Mouse (Mus musculus): ENCODE results near the gene Nudt7. TPM values are rescaled to one million over a fixed set of nuclear protein-coding genes. Genes with fewer than 3 reads are reported as not detected.

The Nudt7 gene
- total and polyA plus RNA-seq, 2 experiments from 2014 or later = 3.3 to 7.4 TPM

- H3K9ac ChIP-seq (replicated peaks; ENCODE audit: low read length) = no peak overlapping the region
- ATAC-seq (no peak), DNase-seq (ENCODE audit: low spot score) (no peak)
- H3K27ac ChIP-seq = no peak overlapping the region
- H3K4me3 ChIP-seq (ENCODE audit: low read length) = no peak overlapping the region
- TF ChIP-seq CTCF (IDR thresholded peaks at IDR 0.05; ENCODE audit: low read depth) = no peak
- no peaks in the 10 kb centered on the region for H3K4me1 ChIP-seq (ENCODE audit: insufficient read depth, low read length)
- H3K36me3 ChIP-seq (ENCODE audit: insufficient read depth, low read length) = no peaks in the 10 kb centered on the region
- H3K9me3 ChIP-seq (ENCODE audit: low read length) = no peaks in the 10 kb centered on the region
- H3K4me2 ChIP-seq (ENCODE audit: low read depth, low read length) = no peak overlapping the region
- WGBS = 71% methylated on average over 2 of the region's 2 CpGs
- no peaks in the 10 kb centered on the region for H3K27me3 ChIP-seq (ENCODE audit: insufficient read depth, low read length)
Measured at GRCm38 (mm10) chr8:114140437-114140836, 7.1 kb downstream of the Nudt7 start.

- H3K9me3 ChIP-seq (ENCODE audit: low read length) = no peaks in the 10 kb centered on the region
- no peak overlapping the region for H3K27ac ChIP-seq
- H3K4me2 ChIP-seq (ENCODE audit: low read depth, low read length) = no peak overlapping the region
- H3K27me3 ChIP-seq (ENCODE audit: insufficient read depth, low read length) = no peaks in the 10 kb centered on the region
- no peaks in the 10 kb centered on the region for H3K36me3 ChIP-seq (ENCODE audit: insufficient read depth, low read length)
- TF ChIP-seq CTCF (IDR thresholded peaks at IDR 0.05; ENCODE audit: low read depth) = no peak
- H3K4me3 ChIP-seq (ENCODE audit: low read length) = no peak overlapping the region
- no peak for ATAC-seq
- no peak for DNase-seq (ENCODE audit: low spot score)
- H3K9ac ChIP-seq (replicated peaks; ENCODE audit: low read length) = no peak overlapping the region
- no peaks in the 10 kb centered on the region for H3K4me1 ChIP-seq (ENCODE audit: insufficient read depth, low read length)
Measured at GRCm38 (mm10) chr8:114142199-114142598, 8.8 kb downstream of the Nudt7 start.

- no peak overlapping the region for H3K4me2 ChIP-seq (ENCODE audit: low read depth, low read length)
- H3K9me3 ChIP-seq (ENCODE audit: low read length) = 0 out of 2 replicates have a peak, but pooled peaks cover 4% of the 10 kb centered on the region
- H3K36me3 ChIP-seq (ENCODE audit: insufficient read depth, low read length) = no peaks in the 10 kb centered on the region
- H3K4me3 ChIP-seq (ENCODE audit: low read length) = no peak overlapping the region
- DNase-seq (ENCODE audit: low spot score) (no peak), ATAC-seq (no peak)
- no peak for TF ChIP-seq CTCF (IDR thresholded peaks at IDR 0.05; ENCODE audit: low read depth)
- H3K27me3 ChIP-seq (ENCODE audit: insufficient read depth, low read length) = no peaks in the 10 kb centered on the region
- no peaks in the 10 kb centered on the region for H3K4me1 ChIP-seq (ENCODE audit: insufficient read depth, low read length)
- WGBS = 81% methylated on average over 4 of the region's 4 CpGs
- no peak overlapping the region for H3K9ac ChIP-seq (replicated peaks; ENCODE audit: low read length)
- no peak overlapping the region for H3K27ac ChIP-seq
Measured at GRCm38 (mm10) chr8:114143645-114144290, 10.4 kb downstream of the Nudt7 start.

- Histone ChIP-seq H3K4me3 (ENCODE audit: low read length) (no peak overlapping the region), H3K4me2 (ENCODE audit: low read depth, low read length) (no peak overlapping the region), H3K4me1 (ENCODE audit: insufficient read depth, low read length) (no peaks in the 10 kb centered on the region), H3K9me3 (ENCODE audit: low read length) (no peaks in the 10 kb centered on the region), H3K36me3 (ENCODE audit: insufficient read depth, low read length) (no peaks in the 10 kb centered on the region), H3K9ac (replicated peaks; ENCODE audit: low read length) (no peak overlapping the region), H3K27ac (no peak overlapping the region), H3K27me3 (ENCODE audit: insufficient read depth, low read length) (no peaks in the 10 kb centered on the region)
- TF ChIP-seq CTCF (IDR thresholded peaks at IDR 0.05; ENCODE audit: low read depth) = no peak
- ATAC-seq = no peak
- DNase-seq (ENCODE audit: low spot score) = peak; percentile 35
- WGBS = 54% methylated on average over 6 of the region's 6 CpGs
Measured at GRCm38 (mm10) chr8:114153311-114154045, 20.1 kb downstream of the Nudt7 start.

- Histone ChIP-seq H3K36me3 (ENCODE audit: insufficient read depth, low read length) (no peaks in the 10 kb centered on the region), H3K4me3 (ENCODE audit: low read length) (no peak overlapping the region), H3K9me3 (ENCODE audit: low read length) (no peaks in the 10 kb centered on the region), H3K27me3 (ENCODE audit: insufficient read depth, low read length) (no peaks in the 10 kb centered on the region), H3K27ac (no peak overlapping the region), H3K4me1 (ENCODE audit: insufficient read depth, low read length) (no peaks in the 10 kb centered on the region), H3K9ac (replicated peaks; ENCODE audit: low read length) (no peak overlapping the region), H3K4me2 (ENCODE audit: low read depth, low read length) (no peak overlapping the region)
- no peak for TF ChIP-seq CTCF (IDR thresholded peaks at IDR 0.05; ENCODE audit: low read depth)
- DNase-seq (ENCODE audit: low spot score) = no peak
- no peak for ATAC-seq
- WGBS = 57% methylated on average over 2 of the region's 2 CpGs
Measured at GRCm38 (mm10) chr8:114158586-114158985, 25.2 kb downstream of the Nudt7 start.

- Histone ChIP-seq H3K27me3 (ENCODE audit: insufficient read depth, low read length) (no peaks in the 10 kb centered on the region), H3K4me1 (ENCODE audit: insufficient read depth, low read length) (no peaks in the 10 kb centered on the region), H3K27ac (no peak overlapping the region), H3K4me3 (ENCODE audit: low read length) (no peak overlapping the region), H3K9me3 (ENCODE audit: low read length) (no peaks in the 10 kb centered on the region), H3K4me2 (ENCODE audit: low read depth, low read length) (no peak overlapping the region), H3K9ac (replicated peaks; ENCODE audit: low read length) (no peak overlapping the region), H3K36me3 (ENCODE audit: insufficient read depth, low read length) (no peaks in the 10 kb centered on the region)
- WGBS = 92% methylated on average over 3 of the region's 3 CpGs
- no peak for DNase-seq (ENCODE audit: low spot score)
- TF ChIP-seq CTCF (IDR thresholded peaks at IDR 0.05; ENCODE audit: low read depth) = no peak
- no peak for ATAC-seq
Measured at GRCm38 (mm10) chr8:114159666-114160065, 26.3 kb downstream of the Nudt7 start.

GRCm38 (mm10) chr8:114163871-114164270, 30.5 kb downstream of the Nudt7 start:
- Histone ChIP-seq H3K36me3 (ENCODE audit: insufficient read depth, low read length) (no peaks in the 10 kb centered on the region), H3K27ac (no peak overlapping the region), H3K9ac (replicated peaks; ENCODE audit: low read length) (no peak overlapping the region), H3K4me2 (ENCODE audit: low read depth, low read length) (no peak overlapping the region), H3K4me1 (ENCODE audit: insufficient read depth, low read length) (no peaks in the 10 kb centered on the region), H3K4me3 (ENCODE audit: low read length) (no peak overlapping the region), H3K9me3 (ENCODE audit: low read length) (no peaks in the 10 kb centered on the region), H3K27me3 (ENCODE audit: insufficient read depth, low read length) (no peaks in the 10 kb centered on the region)
- no peak for TF ChIP-seq CTCF (IDR thresholded peaks at IDR 0.05; ENCODE audit: low read depth)
- WGBS = 76% methylated on average over 3 of the region's 3 CpGs
- ATAC-seq = no peak
- DNase-seq (ENCODE audit: low spot score) = peak; percentile 53

Data from hindbrain, postnatal 0 days (tissue).